Mouse (Mus musculus): ENCODE measurements at regions not wholly inside any gene's neighbourhood (a gene's known extent, or its start where the extent isn't known, plus 50 kb on each side); places are given as distances from the start of the nearest gene placed in this dataset.
A peak's percentile ranks its signal among the peaks of the same experiment; 100 is the strongest.
"Not testable (repeated sequence)": the region's sequence is repeated elsewhere in the genome, so short reads cannot be mapped to it uniquely, and the experiment has no call there.

DNA sequence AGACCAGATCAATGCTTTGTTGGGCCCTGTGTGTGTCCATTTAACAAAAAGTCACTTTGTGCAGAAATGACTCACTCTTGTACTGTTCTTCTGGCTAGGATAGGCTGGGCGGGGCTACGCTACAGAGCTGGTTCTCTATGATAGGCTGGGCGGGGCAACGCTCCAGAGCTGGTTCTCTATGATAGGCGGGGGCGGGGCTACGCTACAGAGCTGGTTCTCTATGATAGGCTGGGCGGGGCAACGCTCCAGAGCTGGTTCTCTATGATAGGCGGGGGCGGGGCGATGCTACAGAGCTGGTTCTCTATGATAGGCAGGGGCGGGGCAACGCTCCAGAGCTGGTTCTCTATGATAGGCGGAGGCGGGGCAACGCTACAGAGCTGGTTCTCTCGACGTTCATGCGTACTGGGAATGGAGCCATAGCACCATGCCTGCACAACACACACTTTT lies 80.6 kb upstream of the Ipo5 start:
- DNase-seq (ENCODE audit: low spot score in 2 of 2) = not testable (repeated sequence)

DNA sequence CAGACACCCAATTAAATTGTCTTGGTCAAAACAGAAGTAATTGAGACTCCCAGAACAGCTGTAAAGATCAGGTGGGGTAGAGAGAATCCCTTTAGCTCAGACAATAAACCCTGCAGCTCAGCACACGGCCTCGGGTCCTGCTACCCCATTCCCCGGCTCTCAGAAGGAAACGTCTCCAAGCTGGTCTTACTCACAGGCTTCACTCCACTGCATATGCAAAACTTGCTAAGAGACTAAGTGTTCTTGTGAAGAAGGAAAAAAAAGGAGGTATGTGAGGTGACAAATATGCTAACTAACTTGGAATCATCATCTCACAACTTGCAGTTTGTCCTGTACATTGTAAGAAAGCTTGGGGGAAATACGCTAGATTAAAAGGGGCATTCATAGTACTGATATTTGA lies 79.6 kb upstream of the Ipo5 start:
- DNase-seq (ENCODE audit: low spot score in 2 of 2) = no peak

DNA sequence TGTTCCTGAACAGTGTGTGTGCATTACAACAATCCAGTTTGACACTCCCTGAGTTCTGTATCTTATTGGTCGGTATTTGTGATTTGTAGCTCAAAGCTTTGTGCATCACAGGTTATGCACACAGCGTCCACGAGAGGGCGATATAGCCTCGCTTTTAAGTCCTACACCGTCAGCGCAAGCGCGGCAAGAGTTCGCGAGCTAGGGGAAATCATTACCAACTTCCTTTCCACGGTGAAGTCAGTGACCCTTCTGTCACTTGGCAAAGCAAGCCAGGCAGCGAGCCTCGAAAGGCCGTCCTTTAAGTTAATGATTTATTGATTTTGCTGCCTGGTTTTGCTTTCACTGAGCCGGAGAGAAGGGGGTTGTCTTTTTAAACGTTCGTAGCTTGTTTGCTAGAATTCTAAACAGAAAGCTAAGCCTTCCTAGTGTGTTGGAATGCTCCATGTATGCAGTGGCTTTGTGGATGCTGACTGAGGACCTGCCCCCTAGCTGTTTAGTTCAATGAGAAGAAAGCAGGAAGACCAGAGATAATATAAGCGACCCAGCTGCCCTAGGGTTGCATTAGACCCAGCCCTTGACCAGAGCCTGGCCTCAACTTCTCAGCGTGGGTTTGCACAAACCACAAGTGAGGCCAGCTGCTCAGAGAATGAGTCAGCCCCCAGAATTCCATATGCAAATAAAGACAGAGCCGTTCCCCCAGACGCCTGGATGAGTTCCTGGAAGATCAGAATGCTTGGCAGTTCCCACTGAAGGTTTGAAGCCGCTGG lies 79.0 kb upstream of the Ipo5 start:
- peak; percentile 84 to 90 for DNase-seq (ENCODE audit: low spot score in 2 of 2)

GRCm38 (mm10) chr14:120834821-120835220 lies 76.2 kb upstream of the Ipo5 start:
- DNase-seq (ENCODE audit: low spot score in 2 of 2) = no peak

DNA sequence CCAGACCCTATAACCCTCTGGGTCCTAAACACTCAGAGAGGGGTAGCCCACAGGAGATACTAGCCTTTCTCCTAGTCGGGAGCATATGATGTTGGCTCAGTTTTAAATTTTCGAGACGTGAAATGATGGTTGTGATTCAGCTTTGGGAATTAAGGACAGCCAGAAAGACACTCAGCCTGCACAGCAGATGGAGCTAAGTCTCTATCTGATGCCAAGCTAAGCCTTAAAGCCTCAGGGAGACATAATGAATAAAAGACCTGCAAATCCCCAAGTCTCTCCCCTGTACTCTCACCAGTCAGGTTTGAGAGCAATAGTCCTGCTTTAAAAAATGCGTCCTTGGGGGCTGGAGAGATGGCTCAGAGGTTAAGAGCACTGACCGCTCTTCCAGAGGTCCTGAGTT lies 75.3 kb upstream of the Ipo5 start:
- DNase-seq (ENCODE audit: low spot score in 2 of 2) = no peak

DNA sequence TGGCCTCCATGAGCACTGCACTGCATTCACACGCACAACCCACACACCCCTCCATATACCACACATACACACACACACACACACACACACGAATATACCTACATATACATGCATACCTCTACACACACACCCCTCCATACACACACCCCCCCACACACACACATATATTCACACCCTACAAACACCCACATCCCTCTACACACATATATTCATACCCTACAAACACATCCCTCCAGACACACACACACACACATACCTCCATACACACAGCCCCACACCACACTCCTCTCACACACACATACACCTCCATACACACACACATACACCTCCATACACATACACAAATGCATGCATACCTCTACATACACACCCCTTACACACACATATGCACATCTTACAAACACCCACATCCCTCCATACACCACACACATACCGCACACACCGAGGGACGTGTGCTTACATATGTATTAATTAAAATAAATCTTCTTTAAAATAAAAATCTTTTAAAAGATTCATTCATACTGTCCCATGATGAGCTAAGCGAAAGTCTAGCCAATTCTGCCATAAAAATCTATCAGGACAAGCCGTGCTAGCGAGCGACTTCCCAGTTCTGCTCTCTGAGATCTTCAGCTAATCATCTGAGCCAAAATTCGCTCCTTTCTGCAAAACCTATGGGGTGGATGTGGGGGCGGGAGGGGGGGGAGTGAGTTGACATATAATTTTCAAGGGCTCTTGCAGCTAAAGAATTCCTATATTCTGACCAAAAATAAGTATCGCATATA lies 74.3 kb upstream of the Ipo5 start:
- DNase-seq (ENCODE audit: low spot score in 2 of 2) = no peak

DNA sequence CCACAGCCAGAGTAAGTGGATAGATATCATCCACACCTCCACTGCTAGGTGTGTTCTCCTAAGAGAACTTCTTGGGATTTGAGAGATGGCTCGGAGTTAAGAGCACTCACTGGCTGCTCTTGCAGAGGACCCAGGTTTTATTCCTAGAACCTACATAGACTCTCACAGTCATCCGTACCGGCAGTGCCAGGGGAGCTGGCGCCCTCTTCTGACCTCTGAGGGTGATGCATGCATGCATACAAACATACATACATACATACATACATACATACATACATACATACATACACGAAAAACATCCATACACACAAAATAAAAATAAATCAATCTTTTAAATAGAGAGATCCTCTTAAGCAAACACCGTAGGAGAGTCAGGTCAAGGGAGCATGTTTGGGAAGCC lies 70.1 kb upstream of the Ipo5 start:
- DNase-seq (ENCODE audit: low spot score in 2 of 2) = no peak

DNA sequence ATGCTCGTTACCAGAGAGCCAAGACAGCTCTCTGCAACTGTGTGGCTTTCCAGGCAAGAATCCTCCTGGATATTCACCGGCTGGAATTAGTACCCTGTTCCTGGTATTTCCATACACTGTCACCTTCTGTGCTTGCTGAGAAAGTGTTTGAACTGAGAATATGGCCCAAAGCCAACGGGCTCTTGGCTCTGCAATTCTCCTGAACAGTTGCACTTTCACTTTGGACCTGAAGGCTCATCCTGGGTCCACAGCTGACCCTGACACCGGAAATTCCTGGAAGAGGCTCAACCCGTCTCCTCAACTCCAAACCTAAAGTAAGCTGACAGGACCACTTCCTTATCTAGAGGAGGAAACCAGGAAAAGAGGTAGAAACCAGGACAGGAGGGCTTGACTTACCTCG lies 69.7 kb upstream of the Ipo5 start:
- peak; percentile 43 to 44 for DNase-seq (ENCODE audit: low spot score in 2 of 2)

DNA sequence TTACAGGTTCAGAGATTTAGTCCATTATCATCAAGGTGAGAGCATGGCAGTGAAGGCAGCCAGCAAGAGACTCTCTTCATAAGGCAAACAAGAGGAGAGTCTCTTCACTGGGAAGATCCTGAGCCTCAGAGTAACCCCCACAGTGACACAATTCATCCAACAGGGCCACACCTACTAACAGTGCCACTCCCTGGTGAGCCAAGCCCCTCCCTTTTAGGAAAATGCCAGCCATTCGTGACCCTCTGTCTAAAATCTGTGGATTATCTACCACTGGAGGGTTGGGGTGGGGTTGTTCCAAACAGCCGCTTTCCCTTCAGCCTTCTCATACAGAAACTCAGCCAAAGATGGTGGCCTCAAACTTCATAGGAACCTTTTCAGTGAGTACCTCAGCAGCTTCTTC lies 65.9 kb upstream of the Ipo5 start:
- no peak for DNase-seq (ENCODE audit: low spot score in 2 of 2)

DNA sequence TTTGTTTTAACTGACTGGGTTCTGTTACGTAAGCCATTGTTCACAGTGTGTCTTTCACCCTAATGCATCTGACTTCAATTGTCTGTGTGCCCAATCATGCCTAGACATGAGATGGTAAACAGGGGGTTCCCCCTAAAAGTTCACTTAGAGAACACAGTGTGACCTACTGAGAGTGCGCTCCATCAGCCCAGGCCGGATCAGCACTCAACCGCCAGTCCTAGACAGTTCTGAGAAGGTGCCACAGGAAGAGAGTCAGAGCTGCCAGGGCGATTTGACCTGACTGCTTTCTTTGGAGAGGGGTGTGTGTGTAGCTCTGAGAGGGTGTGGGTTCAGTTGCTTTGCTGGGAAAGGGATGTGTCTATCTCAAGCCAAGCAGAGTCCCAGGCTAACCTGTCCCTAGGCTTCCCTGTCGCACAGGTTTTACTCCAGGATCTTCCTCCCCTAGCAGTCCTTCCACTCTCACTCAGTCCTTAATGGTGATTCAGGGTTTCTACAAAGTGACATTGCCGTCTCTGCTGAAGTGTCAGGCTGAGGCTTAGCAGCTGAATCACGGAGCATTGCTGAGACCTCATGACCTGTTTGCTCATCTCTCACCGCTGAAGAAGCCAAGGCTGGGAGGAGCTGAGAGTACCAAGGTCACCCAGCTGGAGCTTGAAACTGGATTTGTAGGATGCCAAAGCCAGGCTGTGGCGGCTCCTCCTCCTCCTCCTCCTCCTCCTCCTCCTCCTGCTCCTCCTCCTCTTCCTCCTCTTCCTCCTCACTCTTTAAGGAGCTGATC lies 64.8 kb upstream of the Ipo5 start:
- peak; percentile 31 to 38 for DNase-seq (ENCODE audit: low spot score in 2 of 2)

DNA sequence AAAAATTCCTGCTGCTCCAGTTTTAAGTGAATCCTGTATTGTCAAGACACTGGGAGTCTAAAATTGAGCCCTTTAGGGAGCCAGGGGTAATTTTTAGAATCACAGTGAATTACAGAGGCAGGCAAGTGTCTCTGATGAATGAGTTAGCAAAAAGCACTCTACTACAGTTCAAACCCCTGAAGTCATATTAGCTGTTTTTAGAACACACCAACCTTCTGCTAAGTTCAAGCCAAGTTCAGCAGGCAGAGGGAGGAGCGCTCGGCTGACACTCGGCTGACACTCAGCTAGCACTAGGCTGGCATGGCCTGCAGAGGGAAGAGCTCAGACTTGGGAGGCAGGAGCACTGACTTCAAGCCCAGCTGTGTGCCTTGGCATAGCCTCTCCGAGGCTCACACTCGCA lies 64.0 kb upstream of the Ipo5 start:
- peak; percentile 50 to 69 for DNase-seq (ENCODE audit: low spot score in 2 of 2)

DNA sequence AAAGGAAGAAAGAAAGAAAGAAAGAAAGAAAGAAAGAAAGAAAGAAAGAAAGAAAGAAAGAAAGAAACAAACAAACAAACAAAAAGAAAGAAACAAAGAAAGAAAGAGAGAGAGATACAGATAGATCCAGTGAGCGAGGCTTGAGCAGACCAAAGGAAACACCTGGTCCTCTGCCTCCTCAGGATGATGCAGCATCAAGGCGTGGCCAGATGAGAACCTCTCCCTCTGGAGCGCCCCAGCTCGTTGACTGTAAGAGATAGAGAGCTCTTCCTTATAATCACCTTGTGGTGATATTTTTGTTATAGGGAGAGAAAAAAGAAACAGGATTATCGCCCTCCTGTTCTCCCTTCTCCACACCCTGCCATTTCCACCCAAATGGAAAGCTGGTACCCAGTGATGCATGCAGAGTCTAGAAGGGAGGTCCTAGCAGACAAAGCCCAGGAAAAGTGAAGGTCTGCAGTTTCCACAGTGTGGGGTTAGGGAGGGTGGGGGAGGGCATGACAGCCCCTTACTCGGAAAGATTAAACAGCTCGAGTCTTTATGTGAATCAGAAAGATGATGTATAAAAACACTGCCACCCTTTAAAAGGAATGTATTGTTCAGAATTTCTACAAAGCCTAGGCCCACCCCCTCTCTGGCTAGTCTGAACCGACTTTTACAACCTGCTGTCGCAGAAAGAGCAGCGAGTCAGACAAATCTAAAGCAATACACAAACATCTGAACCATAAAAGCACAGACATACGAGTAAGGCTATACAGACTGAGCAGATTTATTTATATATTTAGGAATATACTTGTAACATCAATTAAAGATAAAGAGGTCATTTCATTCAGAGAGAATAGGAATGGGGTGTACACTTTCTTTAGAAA lies 62.7 kb upstream of the Ipo5 start:
- DNase-seq (ENCODE audit: low spot score in 2 of 2) = no peak

DNA sequence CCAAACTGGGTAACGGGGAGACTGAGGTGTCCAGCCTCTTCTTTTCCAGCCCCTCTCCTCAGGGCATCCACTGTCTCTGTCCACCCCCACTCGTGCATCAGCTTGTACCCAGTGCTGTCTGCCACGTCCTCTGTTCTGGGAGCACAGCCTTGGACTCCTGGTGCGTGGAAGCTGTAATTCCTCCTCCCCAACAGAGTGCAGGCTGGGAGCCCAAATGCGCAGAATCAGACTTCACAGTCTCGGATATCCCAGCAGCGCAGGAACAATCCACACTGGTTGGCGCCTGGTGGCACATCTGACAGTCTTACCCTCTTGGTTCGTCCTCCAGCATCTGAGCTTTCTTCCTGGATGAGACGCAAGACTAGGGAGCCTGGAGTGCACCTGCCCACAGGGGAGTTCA lies 61.9 kb upstream of the Ipo5 start:
- DNase-seq (ENCODE audit: low spot score in 2 of 2) = no peak

- no peak for DNase-seq (ENCODE audit: low spot score in 2 of 2)
These were observed 57.4 kb upstream of the Ipo5 start for GRCm38 (mm10) chr14:120853643-120854042.

DNA sequence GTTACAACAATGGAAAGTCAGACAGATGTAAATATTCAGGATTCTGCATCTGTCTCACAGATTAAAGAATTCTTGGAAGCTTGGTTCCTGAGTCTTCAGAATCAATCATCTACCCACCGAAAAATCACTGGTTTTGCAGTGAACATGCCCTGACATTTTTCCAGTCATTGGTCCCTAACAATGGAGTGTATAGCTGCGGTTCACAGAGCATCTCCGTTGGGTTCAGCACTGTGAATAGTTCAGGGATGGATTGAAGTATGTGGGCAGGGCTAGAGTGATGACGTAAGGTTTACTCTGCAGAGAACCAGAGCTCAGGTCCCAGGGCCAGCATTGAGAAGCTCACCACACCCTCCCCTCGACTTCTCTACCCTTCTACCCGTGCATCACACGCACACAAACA lies 56.5 kb upstream of the Ipo5 start:
- no peak for DNase-seq (ENCODE audit: low spot score in 2 of 2)

DNA sequence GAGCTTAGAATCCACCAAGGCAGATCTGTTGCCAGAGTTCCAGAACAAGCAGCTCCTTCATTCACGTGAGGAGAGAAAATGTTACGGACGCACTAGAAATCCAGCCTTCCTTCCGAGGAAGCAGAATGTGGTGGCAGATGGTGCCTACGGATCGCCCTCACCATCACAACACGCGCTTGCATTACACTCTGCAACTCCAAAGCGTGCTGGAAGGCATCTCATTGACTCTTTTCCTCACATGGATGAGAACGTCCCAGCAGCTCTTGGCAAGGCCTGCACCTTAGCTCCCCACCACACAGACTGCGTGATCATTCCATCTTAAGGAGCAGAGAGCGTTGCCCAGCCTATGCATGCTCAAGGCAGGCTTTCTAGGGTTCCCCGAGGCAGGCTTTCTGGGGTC lies 55.8 kb upstream of the Ipo5 start:
- DNase-seq (ENCODE audit: low spot score in 2 of 2) = no peak
